Mouse (Mus musculus): ENCODE measurements around the gene Ntf5. TPM values are rescaled to one million over a fixed set of nuclear protein-coding genes. Genes with fewer than 3 reads are reported as not detected.
"Not testable (repeated sequence)": the region's sequence is repeated elsewhere in the genome, so short reads cannot be mapped to it uniquely, and the experiment has no call there.

The Ntf5 gene
- polyA plus RNA-seq, 1 experiment from 2014 or later: 4.1 TPM

DNA sequence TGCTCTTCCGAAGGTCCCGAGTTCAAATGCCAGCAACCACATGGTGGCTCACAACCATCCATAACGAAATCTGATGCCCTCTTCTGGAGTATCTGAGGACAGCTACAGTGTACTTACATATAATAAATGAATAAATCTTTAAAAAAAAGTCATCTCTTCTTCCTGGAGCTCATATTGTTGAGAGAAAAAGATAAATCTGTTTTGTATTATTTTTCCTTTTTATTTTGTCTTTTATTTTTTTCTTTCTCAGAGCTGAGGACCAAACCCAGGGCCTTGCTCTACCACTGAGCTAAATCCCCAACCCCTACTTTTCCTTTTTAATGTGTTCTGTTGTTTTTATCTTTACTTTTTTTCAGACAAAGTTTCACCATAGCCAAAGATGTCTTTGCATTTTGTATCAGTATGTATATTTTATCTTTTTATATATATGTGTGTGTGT lies 17.1 kb upstream of the Ntf5 start:
- WGBS: 9% methylated on average over 3 of the region's 3 CpGs

GRCm38 (mm10) chr7:45396787-45397186 lies 16.7 kb upstream of the Ntf5 start:
- Histone ChIP-seq H3K27me3 (ENCODE audit: control insufficient read depth, insufficient read depth, low read length) (no peaks in the 10 kb centered on the region), H3K4me2 (replicated peaks; ENCODE audit: low read depth, low read length) (no peak overlapping the region), H3K27ac (ENCODE audit: low read length) (no peak overlapping the region), H3K36me3 (ENCODE audit: control insufficient read depth, insufficient read depth, low read length) (peaks cover 9% of the 10 kb centered on the region), H3K4me1 (ENCODE audit: control insufficient read depth, insufficient read depth, low read length) (peaks cover 16% of the 10 kb centered on the region), H3K9ac (replicated peaks; ENCODE audit: low read depth, low read length) (no peak overlapping the region), H3K9me3 (ENCODE audit: control insufficient read depth, low read depth, low read length) (no peaks in the 10 kb centered on the region), H3K4me3 (ENCODE audit: low read depth, low read length) (no peak overlapping the region)
- no peak for ATAC-seq (ENCODE audit: insufficient number of reproducible peaks, insufficient read depth, low FRiP score, low read depth)
- 82% methylated on average over 2 of the region's 2 CpGs for WGBS

More for the DNA sequence above, 17.1 kb upstream of the Ntf5 start:
- Histone ChIP-seq H3K36me3 (ENCODE audit: control insufficient read depth, insufficient read depth, low read length) (peaks cover 13% of the 10 kb centered on the region), H3K4me2 (replicated peaks; ENCODE audit: low read depth, low read length) (peak overlapping the region; percentile 49), H3K4me1 (ENCODE audit: control insufficient read depth, insufficient read depth, low read length) (peaks cover 16% of the 10 kb centered on the region), H3K4me3 (ENCODE audit: low read depth, low read length) (peak overlapping the region; percentile 77)
- H3K9ac ChIP-seq (replicated peaks; ENCODE audit: low read depth, low read length); H3K9me3 ChIP-seq (ENCODE audit: control insufficient read depth, low read depth, low read length); H3K27me3 ChIP-seq (ENCODE audit: control insufficient read depth, insufficient read depth, low read length); H3K27ac ChIP-seq (ENCODE audit: low read length): not testable (repeated sequence)
- ATAC-seq (ENCODE audit: insufficient number of reproducible peaks, insufficient read depth, low FRiP score, low read depth): peak; percentile 33; the same call in 1 of the 2 replicates

DNA sequence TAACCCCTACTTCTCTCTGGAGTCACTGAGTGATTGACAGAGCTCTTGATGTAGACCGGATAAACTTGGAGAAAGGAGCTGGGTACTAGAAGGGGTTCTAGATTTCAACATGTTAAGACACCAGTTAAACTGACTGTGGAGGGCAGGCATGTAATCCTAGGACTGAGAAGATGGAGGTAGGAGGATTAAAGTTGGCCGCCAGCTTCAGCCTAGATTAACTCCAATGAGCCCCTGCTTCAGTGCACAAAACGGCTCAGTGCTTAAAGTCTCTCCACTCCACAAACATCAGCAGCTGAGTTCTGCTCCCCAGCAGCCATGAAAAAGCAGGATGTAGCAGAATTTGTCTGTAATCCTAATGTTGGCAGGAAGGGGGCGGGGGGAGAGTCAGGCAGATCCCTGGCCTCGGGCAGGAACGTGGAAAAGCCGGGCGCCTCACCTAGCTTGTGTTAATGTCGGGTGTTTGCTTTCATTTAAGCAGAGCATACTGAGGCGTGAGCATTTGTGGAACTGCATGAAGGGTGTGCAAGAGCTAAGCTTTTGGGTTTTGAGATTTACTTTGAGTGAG lies 11.9 kb upstream of the Ntf5 start:
- 52% methylated on average over 10 of the region's 10 CpGs for whole genome bisulfite sequencing
- Histone ChIP-seq H3K9me3 (ENCODE audit: control insufficient read depth, low read depth, low read length) (no peaks in the 10 kb centered on the region), H3K36me3 (ENCODE audit: control insufficient read depth, insufficient read depth, low read length) (no peaks in the 10 kb centered on the region), H3K4me3 (ENCODE audit: low read depth, low read length) (no peak overlapping the region), H3K9ac (replicated peaks; ENCODE audit: low read depth, low read length) (no peak overlapping the region), H3K4me2 (replicated peaks; ENCODE audit: low read depth, low read length) (no peak overlapping the region), H3K4me1 (ENCODE audit: control insufficient read depth, insufficient read depth, low read length) (no peaks in the 10 kb centered on the region), H3K27ac (ENCODE audit: low read length) (no peak overlapping the region), H3K27me3 (ENCODE audit: control insufficient read depth, insufficient read depth, low read length) (peaks cover 14% of the 10 kb centered on the region)
- ATAC-seq (ENCODE audit: insufficient number of reproducible peaks, insufficient read depth, low FRiP score, low read depth): no peak

GRCm38 (mm10) chr7:45403532-45404261 lies 9.8 kb upstream of the Ntf5 start:
- no peak overlapping the region for H3K9ac ChIP-seq (replicated peaks; ENCODE audit: low read depth, low read length)
- H3K27ac ChIP-seq (ENCODE audit: low read length): no peak overlapping the region
- no peak overlapping the region for H3K4me2 ChIP-seq (replicated peaks; ENCODE audit: low read depth, low read length)
- H3K27me3 ChIP-seq (ENCODE audit: control insufficient read depth, insufficient read depth, low read length): peaks cover 33% of the 10 kb centered on the region
- no peak overlapping the region for H3K4me3 ChIP-seq (ENCODE audit: low read depth, low read length)
- H3K4me1 ChIP-seq (ENCODE audit: control insufficient read depth, insufficient read depth, low read length): no peaks in the 10 kb centered on the region
- ATAC-seq (ENCODE audit: insufficient number of reproducible peaks, insufficient read depth, low FRiP score, low read depth): no peak
- 44% methylated on average over 6 of the region's 6 CpGs for WGBS
- H3K36me3 ChIP-seq (ENCODE audit: control insufficient read depth, insufficient read depth, low read length): no peaks in the 10 kb centered on the region
- no peaks in the 10 kb centered on the region for H3K9me3 ChIP-seq (ENCODE audit: control insufficient read depth, low read depth, low read length)

DNA sequence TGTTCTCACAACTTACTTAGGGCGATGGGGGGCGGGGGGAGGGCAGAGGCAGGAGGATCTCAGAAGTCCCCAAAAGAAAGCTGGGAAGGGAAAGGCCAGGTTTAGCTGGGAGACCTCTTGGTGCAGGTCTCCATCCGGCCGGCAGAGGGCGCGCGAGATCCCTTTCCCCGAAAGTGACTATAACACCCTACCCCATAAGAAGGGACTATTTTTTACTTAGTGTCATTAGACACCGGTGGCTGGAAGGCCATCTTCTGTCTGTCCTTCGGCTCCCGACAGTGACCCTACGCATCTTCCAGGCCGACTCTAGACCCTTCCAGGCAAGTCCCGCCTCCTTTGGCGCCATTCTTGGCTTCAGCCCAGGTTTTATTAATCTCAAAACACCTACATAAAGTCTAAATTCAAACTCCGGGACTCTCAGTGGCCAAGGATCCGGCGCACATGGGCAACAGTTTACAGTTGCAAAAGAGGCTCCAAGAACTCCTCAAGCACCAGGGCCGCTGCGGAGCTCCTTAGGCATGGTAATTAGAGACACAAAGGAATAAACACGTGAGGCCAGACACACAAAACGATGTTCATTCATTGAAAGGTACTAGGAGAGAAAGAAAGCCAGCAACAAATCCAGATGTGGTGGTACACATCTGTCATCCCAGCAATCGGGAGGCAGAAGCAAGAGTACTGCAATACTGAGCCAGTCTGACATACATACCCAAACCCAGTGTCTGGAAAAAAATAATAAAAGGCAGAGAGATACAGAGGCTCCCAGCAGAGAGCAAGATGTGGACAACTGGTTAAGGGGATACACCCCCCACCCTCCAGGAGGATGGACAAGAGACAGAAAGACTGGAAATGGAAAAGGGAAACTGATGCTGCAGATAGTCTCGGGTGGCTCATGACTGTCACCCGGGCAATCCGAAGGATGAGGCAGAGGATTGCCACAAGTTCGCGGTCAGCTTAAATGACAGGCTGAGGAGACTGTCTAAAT lies 8.1 kb upstream of the Ntf5 start, which contains the start of gene Kcna7:
Gene Kcna7, plus strand, starts transcription at position 563 of the 985 bp plus-strand sequence.
- 11% methylated on average over 28 of the region's 28 CpGs for WGBS
- no peaks in the 10 kb centered on the region for H3K9me3 ChIP-seq (ENCODE audit: control insufficient read depth, low read depth, low read length)
- no peak within 1 kb of the TSS for H3K27ac ChIP-seq (ENCODE audit: low read length)
- peak within 1 kb of the TSS; percentile 64 for H3K4me2 ChIP-seq (replicated peaks; ENCODE audit: low read depth, low read length)
- H3K9ac ChIP-seq (replicated peaks; ENCODE audit: low read depth, low read length): no peak within 1 kb of the TSS
- H3K27me3 ChIP-seq (ENCODE audit: control insufficient read depth, insufficient read depth, low read length): peaks cover 35% of the 10 kb centered on the region
- H3K36me3 ChIP-seq (ENCODE audit: control insufficient read depth, insufficient read depth, low read length): no peaks in the 10 kb centered on the region
- no peak for ATAC-seq (ENCODE audit: insufficient number of reproducible peaks, insufficient read depth, low FRiP score, low read depth)
- no peaks in the 10 kb centered on the region for H3K4me1 ChIP-seq (ENCODE audit: control insufficient read depth, insufficient read depth, low read length)
- H3K4me3 ChIP-seq (ENCODE audit: low read depth, low read length): peak within 1 kb of the TSS; percentile 36

- Histone ChIP-seq H3K4me3 (ENCODE audit: low read depth, low read length) (peak overlapping the region; percentile 36), H3K9ac (replicated peaks; ENCODE audit: low read depth, low read length) (no peak overlapping the region), H3K36me3 (ENCODE audit: control insufficient read depth, insufficient read depth, low read length) (no peaks in the 10 kb centered on the region), H3K9me3 (ENCODE audit: control insufficient read depth, low read depth, low read length) (no peaks in the 10 kb centered on the region), H3K27ac (ENCODE audit: low read length) (no peak overlapping the region), H3K27me3 (ENCODE audit: control insufficient read depth, insufficient read depth, low read length) (peaks cover 36% of the 10 kb centered on the region), H3K4me2 (replicated peaks; ENCODE audit: low read depth, low read length) (peak overlapping the region; percentile 64), H3K4me1 (ENCODE audit: control insufficient read depth, insufficient read depth, low read length) (no peaks in the 10 kb centered on the region)
- under 1% methylated on average over 101 of the region's 114 CpGs for WGBS
- no peak for ATAC-seq (ENCODE audit: insufficient number of reproducible peaks, insufficient read depth, low FRiP score, low read depth)
These were observed 7.0 kb upstream of the Ntf5 start for GRCm38 (mm10) chr7:45406157-45407156.

DNA sequence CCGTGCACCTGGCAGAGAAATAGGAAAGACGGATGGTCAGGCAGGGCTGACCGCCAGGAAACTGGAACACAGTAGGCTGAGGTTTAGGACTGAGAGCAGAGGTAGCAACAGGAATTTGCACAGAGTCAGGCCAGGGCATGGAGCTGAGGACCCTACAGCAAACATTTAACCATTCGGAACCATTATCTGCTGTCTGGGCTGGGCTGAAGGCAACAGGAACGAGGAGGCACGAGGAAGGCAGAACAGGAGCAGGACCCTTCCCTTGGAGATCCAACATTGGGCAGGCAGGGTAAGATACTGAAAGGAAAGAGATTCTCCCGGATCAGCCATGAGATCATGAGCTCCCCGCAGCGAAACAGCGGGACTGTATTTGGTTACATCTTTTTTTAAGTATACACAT lies 5.7 kb upstream of the Ntf5 start:
- Histone ChIP-seq H3K36me3 (ENCODE audit: control insufficient read depth, insufficient read depth, low read length) (no peaks in the 10 kb centered on the region), H3K9ac (replicated peaks; ENCODE audit: low read depth, low read length) (no peak overlapping the region), H3K4me3 (ENCODE audit: low read depth, low read length) (no peak overlapping the region), H3K27ac (ENCODE audit: low read length) (no peak overlapping the region), H3K4me1 (ENCODE audit: control insufficient read depth, insufficient read depth, low read length) (no peaks in the 10 kb centered on the region), H3K4me2 (replicated peaks; ENCODE audit: low read depth, low read length) (no peak overlapping the region), H3K27me3 (ENCODE audit: control insufficient read depth, insufficient read depth, low read length) (peaks cover 39% of the 10 kb centered on the region), H3K9me3 (ENCODE audit: control insufficient read depth, low read depth, low read length) (no peaks in the 10 kb centered on the region)
- ATAC-seq (ENCODE audit: insufficient number of reproducible peaks, insufficient read depth, low FRiP score, low read depth): no peak
- WGBS: 72% methylated on average over 10 of the region's 10 CpGs
